Mouse (Mus musculus) brain, embryonic 14.5 days (tissue): ENCODE data around the gene Dock11.

ENCODE experiments used
- CTCF ChIP-seq: fragments of 200-500 bp; IDR thresholded peaks from 2 replicates; pipeline ENCODE4 v1.5.1; 2012; ENCODE audit warnings: inconsistent platforms, mild to moderate bottlenecking, moderate library complexity, borderline replicate concordance; ENCODE audit not compliant: insufficient read depth, insufficient read length; ENCODE audit errors: extremely low read depth
- POLR2A ChIP-seq: fragments of 200-500 bp; IDR thresholded peaks from 2 replicates; pipeline ENCODE4 v1.6.1; 2012; ENCODE audit warnings: mild to moderate bottlenecking, inconsistent platforms, borderline replicate concordance; ENCODE audit not compliant: poor library complexity, insufficient read depth, insufficient read length, severe bottlenecking; ENCODE audit errors: extremely low read depth

GRCm38 (mm10) chrX:35976657-35977056 is 88.0 kb downstream of the Dock11 start:
- TF ChIP-seq CTCF (no peak), POLR2A (no peak)
